Mouse (Mus musculus): ENCODE data around the gene Rbm15b. TPM values are rescaled to one million over a fixed set of nuclear protein-coding genes. Genes with fewer than 3 reads are reported as not detected.

The Rbm15b gene
- polyA plus RNA-seq, 1 experiment: 10.5 TPM

- WGBS: 88% methylated on average over 8 of the region's 8 CpGs
- Histone ChIP-seq H3K27ac (ENCODE audit: insufficient read depth, low read depth, low read length) (no peak overlapping the region), H3K27me3 (ENCODE audit: control insufficient read depth, insufficient read depth, low read length) (no peaks in the 10 kb centered on the region), H3K4me3 (ENCODE audit: low read depth, low read length) (no peak overlapping the region), H3K4me1 (ENCODE audit: control insufficient read depth, insufficient read depth, insufficient read length, low read length) (peaks cover 5% of the 10 kb centered on the region; the same call in 1 of the 2 replicates), H3K36me3 (ENCODE audit: control insufficient read depth, insufficient read depth, low read length) (no peaks in the 10 kb centered on the region)
- TF ChIP-seq CTCF (IDR thresholded peaks at IDR 0.05; ENCODE audit: extremely low read depth, insufficient read length, insufficient replicate concordance, low read depth, low read length): no peak
- no peak for TF ChIP-seq POLR2A (IDR thresholded peaks at IDR 0.05; ENCODE audit: low read depth, low read length)
Observed at GRCm38 (mm10) chr9:106906597-106906996, 19.4 kb upstream of the Rbm15b start.

GRCm38 (mm10) chr9:106903791-106904134 lies 16.5 kb upstream of the Rbm15b start:
- Histone ChIP-seq H3K4me3 (ENCODE audit: low read depth, low read length) (no peak overlapping the region), H3K27ac (ENCODE audit: insufficient read depth, low read depth, low read length) (no peak overlapping the region), H3K4me1 (ENCODE audit: control insufficient read depth, insufficient read depth, insufficient read length, low read length) (peaks cover 5% of the 10 kb centered on the region; the same call in 1 of the 2 replicates), H3K27me3 (ENCODE audit: control insufficient read depth, insufficient read depth, low read length) (no peaks in the 10 kb centered on the region), H3K36me3 (ENCODE audit: control insufficient read depth, insufficient read depth, low read length) (no peaks in the 10 kb centered on the region)
- no peak for TF ChIP-seq POLR2A (IDR thresholded peaks at IDR 0.05; ENCODE audit: low read depth, low read length)
- no peak for TF ChIP-seq CTCF (IDR thresholded peaks at IDR 0.05; ENCODE audit: extremely low read depth, insufficient read length, insufficient replicate concordance, low read depth, low read length)
- WGBS: 0% methylated on average over 1 of the region's 1 CpGs

GRCm38 (mm10) chr9:106903099-106903790 lies 16.0 kb upstream of the Rbm15b start:
- Histone ChIP-seq H3K27ac (ENCODE audit: insufficient read depth, low read depth, low read length) (no peak overlapping the region), H3K4me3 (ENCODE audit: low read depth, low read length) (no peak overlapping the region), H3K36me3 (ENCODE audit: control insufficient read depth, insufficient read depth, low read length) (no peaks in the 10 kb centered on the region), H3K4me1 (ENCODE audit: control insufficient read depth, insufficient read depth, insufficient read length, low read length) (peaks cover 5% of the 10 kb centered on the region; the same call in 1 of the 2 replicates), H3K27me3 (ENCODE audit: control insufficient read depth, insufficient read depth, low read length) (no peaks in the 10 kb centered on the region)
- TF ChIP-seq POLR2A (IDR thresholded peaks at IDR 0.05; ENCODE audit: low read depth, low read length): no peak
- TF ChIP-seq CTCF (IDR thresholded peaks at IDR 0.05; ENCODE audit: extremely low read depth, insufficient read length, insufficient replicate concordance, low read depth, low read length): no peak
- 75% methylated on average over 4 of the region's 4 CpGs for WGBS

- TF ChIP-seq POLR2A (IDR thresholded peaks at IDR 0.05; ENCODE audit: low read depth, low read length): no peak
- no peak for TF ChIP-seq CTCF (IDR thresholded peaks at IDR 0.05; ENCODE audit: extremely low read depth, insufficient read length, insufficient replicate concordance, low read depth, low read length)
- peak overlapping the region; percentile 26; the same call in 1 of the 2 replicates for H3K4me3 ChIP-seq (ENCODE audit: low read depth, low read length)
- H3K36me3 ChIP-seq (ENCODE audit: control insufficient read depth, insufficient read depth, low read length): no peaks in the 10 kb centered on the region
- no peaks in the 10 kb centered on the region for H3K27me3 ChIP-seq (ENCODE audit: control insufficient read depth, insufficient read depth, low read length)
- WGBS: 86% methylated on average over 7 of the region's 7 CpGs
- peaks cover 5% of the 10 kb centered on the region; the same call in 1 of the 2 replicates for H3K4me1 ChIP-seq (ENCODE audit: control insufficient read depth, insufficient read depth, insufficient read length, low read length)
- H3K27ac ChIP-seq (ENCODE audit: insufficient read depth, low read depth, low read length): 0 out of 2 replicates have a peak overlapping the region, but pooled peaks have one; percentile 23
Observed at GRCm38 (mm10) chr9:106901596-106901995, 14.4 kb upstream of the Rbm15b start.

GRCm38 (mm10) chr9:106898901-106899300 lies 11.7 kb upstream of the Rbm15b start:
- Histone ChIP-seq H3K4me1 (ENCODE audit: control insufficient read depth, insufficient read depth, insufficient read length, low read length) (peaks cover 5% of the 10 kb centered on the region), H3K27me3 (ENCODE audit: control insufficient read depth, insufficient read depth, low read length) (no peaks in the 10 kb centered on the region), H3K36me3 (ENCODE audit: control insufficient read depth, insufficient read depth, low read length) (no peaks in the 10 kb centered on the region), H3K4me3 (ENCODE audit: low read depth, low read length) (no peak overlapping the region), H3K27ac (ENCODE audit: insufficient read depth, low read depth, low read length) (no peak overlapping the region)
- WGBS: 96% methylated on average over 1 of the region's 1 CpGs
- TF ChIP-seq POLR2A (IDR thresholded peaks at IDR 0.05; ENCODE audit: low read depth, low read length) (no peak), CTCF (IDR thresholded peaks at IDR 0.05; ENCODE audit: extremely low read depth, insufficient read length, insufficient replicate concordance, low read depth, low read length) (no peak)

GRCm38 (mm10) chr9:106893327-106893726 lies 6.1 kb upstream of the Rbm15b start:
- peaks cover 10% of the 10 kb centered on the region for H3K4me1 ChIP-seq (ENCODE audit: control insufficient read depth, insufficient read depth, insufficient read length, low read length)
- 72% methylated on average over 3 of the region's 3 CpGs for WGBS
- peaks cover 18% of the 10 kb centered on the region for H3K36me3 ChIP-seq (ENCODE audit: control insufficient read depth, insufficient read depth, low read length)
- H3K27me3 ChIP-seq (ENCODE audit: control insufficient read depth, insufficient read depth, low read length): no peaks in the 10 kb centered on the region
- no peak overlapping the region for H3K27ac ChIP-seq (ENCODE audit: insufficient read depth, low read depth, low read length)
- H3K4me3 ChIP-seq (ENCODE audit: low read depth, low read length): no peak overlapping the region
- no peak for TF ChIP-seq POLR2A (IDR thresholded peaks at IDR 0.05; ENCODE audit: low read depth, low read length)
- no peak for TF ChIP-seq CTCF (IDR thresholded peaks at IDR 0.05; ENCODE audit: extremely low read depth, insufficient read length, insufficient replicate concordance, low read depth, low read length)

- H3K36me3 ChIP-seq (ENCODE audit: control insufficient read depth, insufficient read depth, low read length): peaks cover 24% of the 10 kb centered on the region
- H3K4me1 ChIP-seq (ENCODE audit: control insufficient read depth, insufficient read depth, insufficient read length, low read length): peaks cover 16% of the 10 kb centered on the region
- H3K4me3 ChIP-seq (ENCODE audit: low read depth, low read length): peak overlapping the region; percentile 73
- TF ChIP-seq POLR2A (IDR thresholded peaks at IDR 0.05; ENCODE audit: low read depth, low read length): no peak
- TF ChIP-seq CTCF (IDR thresholded peaks at IDR 0.05; ENCODE audit: extremely low read depth, insufficient read length, insufficient replicate concordance, low read depth, low read length): 0 out of 2 replicates have a peak, but pooled peaks have one; percentile 2
- peak overlapping the region; percentile 90 for H3K27ac ChIP-seq (ENCODE audit: insufficient read depth, low read depth, low read length)
- WGBS: under 1% methylated on average over 9 of the region's 9 CpGs
- no peaks in the 10 kb centered on the region for H3K27me3 ChIP-seq (ENCODE audit: control insufficient read depth, insufficient read depth, low read length)
Observed at GRCm38 (mm10) chr9:106892552-106892875, 5.3 kb upstream of the Rbm15b start.
